Mouse (Mus musculus): Measurements from ENCODE around the gene Cdcp1.

GRCm38 (mm10) chr9:123174356-123174755 is 41.5 kb downstream of the Cdcp1 start:
- no peak for TF ChIP-seq CTCF (IDR thresholded peaks at IDR 0.05; ENCODE audit: extremely low read depth, insufficient read depth, insufficient read length, insufficient replicate concordance)
- no peak for TF ChIP-seq POLR2A (IDR thresholded peaks at IDR 0.05; ENCODE audit: low read depth, low read length)

All from spleen, adult 2 months (tissue).